Mouse (Mus musculus) T-cell, adult 2 months (primary cell): ENCODE data around the gene Olfr497.

Experiments
- DNase-seq: peaks from one replicate; pipeline ENCODE4 v3.0.0; 2022; ENCODE audit warnings: low spot score

Gene Olfr497

DNA sequence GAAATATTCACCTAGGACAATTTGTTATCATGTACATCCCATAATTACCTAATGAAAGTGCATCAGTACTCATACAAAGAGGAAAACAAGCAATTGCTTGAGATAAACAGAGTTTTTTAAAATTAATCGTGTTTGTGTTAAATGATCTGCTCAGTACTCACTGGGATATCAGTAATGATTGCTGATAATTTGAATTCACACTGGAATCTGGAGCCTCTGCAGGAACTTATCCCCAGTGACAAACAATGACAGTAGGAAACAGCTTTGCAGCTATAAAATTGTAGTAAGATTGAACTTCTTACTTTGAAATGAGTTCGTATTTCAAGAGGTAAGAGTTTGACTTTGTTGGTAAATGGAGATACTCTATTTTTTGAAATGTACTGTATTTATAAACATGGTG is at the start of gene Olfr497:
Gene Olfr497, plus strand, starts transcription at position 301 of the 400 bp plus-strand sequence.
- no peak for DNase-seq

DNA sequence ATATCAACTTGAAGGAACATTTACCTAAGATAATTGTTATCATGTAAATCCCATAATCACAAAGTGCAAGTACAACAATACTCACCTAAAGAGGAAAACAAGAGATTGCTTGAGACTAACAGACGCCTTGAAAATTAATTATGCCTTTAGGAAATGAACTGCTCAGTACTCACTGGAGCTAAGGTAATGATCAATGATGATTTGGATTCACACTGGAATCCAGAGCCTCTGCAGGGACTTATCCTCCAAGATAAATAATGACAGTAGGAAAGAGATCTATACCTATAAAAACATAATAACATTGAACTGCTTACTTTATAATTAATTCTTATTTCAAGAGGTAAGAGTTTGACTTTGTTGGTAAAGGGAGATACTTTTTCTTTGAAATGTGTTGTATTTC is 27.4 kb upstream of the Olfr497 start, which contains the start of gene Olfr495:
Gene Olfr495, plus strand, starts transcription at position 301 of the 400 bp plus-strand sequence.
- DNase-seq, result no peak

- no peak for DNase-seq
Measured at GRCm38 (mm10) chr7:108465026-108465425, 44.8 kb downstream of the Olfr497 start, which contains the start of gene Olfr498. TSS of gene Olfr498 (plus strand) at chr7:108465326.
